Mouse (Mus musculus) T-helper 1 cell (primary cell): ENCODE measurements around the gene Lbx2.

Source experiments
- in situ Hi-C: fragments of 300-600 bp; cut with MboI, MseI; formaldehyde crosslinking; loops from one replicate; pipeline ENCODE4 v1.15.1; 2025; ENCODE audit warnings: high pct_unique_total_duplicates

Lbx2 gene

GRCm38 (mm10) chr6:83086121-83087035 is at the start of gene Lbx2:
Gene Lbx2 (plus strand): TSS chr6:83086367.
- in situ Hi-C loops: no loop called here

GRCm38 (mm10) chr6:83037188-83037587 is 49.0 kb upstream of the Lbx2 start:
- in situ Hi-C loops: no loop called here

GRCm38 (mm10) chr6:83038496-83039012 is 47.6 kb upstream of the Lbx2 start:
- in situ Hi-C loops: no loop called here

GRCm38 (mm10) chr6:83040601-83041000 is 45.6 kb upstream of the Lbx2 start:
- in situ Hi-C loops: no loop called here

GRCm38 (mm10) chr6:83043561-83043960 is 42.6 kb upstream of the Lbx2 start:
- in situ Hi-C loops: no loop called here

- in situ Hi-C loops: no loop called here
Observed at GRCm38 (mm10) chr6:83043993-83044392, 42.2 kb upstream of the Lbx2 start.

GRCm38 (mm10) chr6:83044742-83045141 is 41.4 kb upstream of the Lbx2 start:
- in situ Hi-C loops: no loop called here

- in situ Hi-C loops: no loop called here
Observed at GRCm38 (mm10) chr6:83049367-83049766, 36.8 kb upstream of the Lbx2 start.

- in situ Hi-C loops: no loop called here
Observed at GRCm38 (mm10) chr6:83053136-83053960, 32.8 kb upstream of the Lbx2 start.

GRCm38 (mm10) chr6:83054074-83054851 is 31.9 kb upstream of the Lbx2 start, which contains the start of gene Aup1:
Gene Aup1 (plus strand): TSS chr6:83054521.
- in situ Hi-C loops: no loop called here

- in situ Hi-C loops: no loop called here
Observed at GRCm38 (mm10) chr6:83054871-83055431, 31.2 kb upstream of the Lbx2 start, which contains the start of gene Htra2. Gene Htra2 (minus strand): TSS chr6:83055273.

- in situ Hi-C loops: no loop called here
Observed at GRCm38 (mm10) chr6:83057790-83058189, 28.4 kb upstream of the Lbx2 start, which contains the start of gene Dqx1. Gene Dqx1 (plus strand): TSS chr6:83057844.

- in situ Hi-C loops: no loop called here
Observed at GRCm38 (mm10) chr6:83058725-83059124, 27.4 kb upstream of the Lbx2 start.

GRCm38 (mm10) chr6:83065995-83066394 is 20.2 kb upstream of the Lbx2 start:
- in situ Hi-C loops: no loop called here

GRCm38 (mm10) chr6:83066441-83066840 is 19.7 kb upstream of the Lbx2 start:
- in situ Hi-C loops: no loop called here

- in situ Hi-C loops: no loop called here
Observed at GRCm38 (mm10) chr6:83068221-83068620, 17.9 kb upstream of the Lbx2 start.

GRCm38 (mm10) chr6:83068706-83069487 is 17.3 kb upstream of the Lbx2 start:
- in situ Hi-C loops: no loop called here

GRCm38 (mm10) chr6:83069488-83070246 is 16.5 kb upstream of the Lbx2 start:
- in situ Hi-C loops: no loop called here

GRCm38 (mm10) chr6:83070247-83070310 is 16.1 kb upstream of the Lbx2 start, which contains the start of gene Tlx2:
Gene Tlx2 (minus strand): TSS chr6:83070293.
- in situ Hi-C loops: no loop called here
